Mouse (Mus musculus) liver, postnatal 0 days (tissue): ENCODE results near the gene Kdm1b.

ENCODE experiments used
- CTCF ChIP-seq: sonication (generic); IDR thresholded peaks from 2 replicates; pipeline ENCODE4 v1.5.1; 2016; ENCODE audit warnings: antibody characterized with exemption, low read depth
- EP300 ChIP-seq: IDR thresholded peaks from 2 replicates; pipeline ENCODE4 v1.6.1; 2016; ENCODE audit warnings: antibody characterized with exemption, low read depth, mild to moderate bottlenecking

DNA sequence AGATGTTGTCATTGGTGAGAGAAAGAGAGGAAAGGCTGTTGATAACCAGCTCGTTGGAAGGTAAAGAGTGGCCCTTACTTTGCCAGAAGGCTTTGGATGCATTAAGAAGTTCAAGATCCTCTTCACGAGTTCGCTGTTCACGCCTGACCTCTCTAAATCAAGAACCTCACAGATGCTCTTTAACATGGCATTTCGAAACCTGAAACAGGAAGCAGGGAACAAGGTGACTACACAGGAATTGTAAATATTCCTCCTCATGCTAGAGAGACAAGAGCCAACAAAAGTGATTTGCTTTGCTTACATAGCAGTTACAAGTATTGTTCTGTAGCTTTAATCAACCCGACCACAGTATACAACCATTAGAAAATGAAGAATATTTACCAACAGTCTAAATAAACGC, 56.0 kb downstream of the Kdm1b start:
- TF ChIP-seq EP300 (no peak), CTCF (no peak)
